8 mouse cellular contexts compared by ENCODE assay signal in the genomic region with DNA sequence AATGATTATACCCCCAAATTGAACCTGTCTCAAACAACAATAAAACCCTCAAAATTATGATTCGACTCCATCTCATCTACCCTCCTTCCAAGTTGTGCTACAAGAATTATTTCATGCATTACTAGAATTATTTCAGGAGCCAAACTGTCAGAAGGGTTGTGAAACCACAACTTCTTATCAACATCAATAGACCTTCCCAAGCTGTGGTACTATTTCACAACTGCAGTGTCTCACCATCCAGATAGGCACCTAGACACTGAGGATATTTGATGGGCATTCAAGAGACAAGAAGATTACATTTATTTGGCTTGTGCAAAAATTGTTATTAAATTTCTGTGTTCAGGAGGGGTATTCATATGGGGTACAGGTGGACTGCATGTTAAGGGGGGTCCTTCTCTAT.
"Had no signal": no experiment of that assay in that cellular context is flagged by ENCODE, and none has a peak within 500 bp of the region (broad histone marks: within the 10 kb centered on the region; RNA-seq: fewer than 3 reads in every experiment).

No protein-coding gene starts in this region.

- H3K4me2 ChIP-seq: midbrain, embryonic 11.5 days; midbrain, embryonic 15.5 days had no signal

- H3K27me3 ChIP-seq: midbrain, embryonic 15.5 days had no signal

- H3K36me3 ChIP-seq: limb, embryonic 10.5 days; midbrain, embryonic 15.5 days had no signal

- DNase-seq: kidney, adult 18-20 months; kidney, postnatal 14 days; lung, adult 18-20 months; right cerebral cortex, postnatal 14 days; thymus, postnatal 36 days had no signal

- H3K27ac ChIP-seq: limb, embryonic 10.5 days; midbrain, embryonic 15.5 days had no signal

- H3K9ac ChIP-seq: midbrain, embryonic 15.5 days had no signal

- H3K4me1 ChIP-seq: midbrain, embryonic 15.5 days had no signal

- ATAC-seq: midbrain, embryonic 15.5 days had no signal

- H3K9me3 ChIP-seq: limb, embryonic 10.5 days; midbrain, embryonic 15.5 days had no signal

- H3K4me3 ChIP-seq: limb, embryonic 10.5 days; midbrain, embryonic 15.5 days had no signal
